Comparison of ENCODE assay signal across 8 mouse cellular contexts in the genomic region with DNA sequence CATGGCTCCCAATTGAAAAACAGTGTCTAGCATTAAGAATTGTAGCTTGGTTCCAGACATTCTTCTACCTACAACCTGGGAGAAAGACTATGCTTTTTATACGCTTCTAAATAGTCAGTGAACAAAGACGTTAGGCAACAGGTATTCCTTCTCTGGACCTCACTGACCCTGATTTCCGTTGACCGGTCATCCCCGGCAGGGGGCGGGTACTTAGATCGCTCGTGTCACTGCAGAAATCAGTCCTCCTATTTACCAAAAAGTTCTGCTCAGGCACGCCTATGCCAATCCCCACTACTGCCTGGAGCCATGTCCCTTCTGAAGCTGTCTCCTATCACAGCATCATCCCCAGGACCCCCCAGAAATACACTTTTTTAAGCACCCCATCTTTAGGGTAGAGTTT. TPM values are rescaled to one million over a fixed set of nuclear protein-coding genes. Genes with fewer than 3 reads are reported as not detected.
DNase-seq lines count a peak whose midpoint lies in the region; ATAC-seq and TF ChIP-seq lines count a peak whose summit lies in the region.

Gene Pxdc1 (minus strand): TSS at position 96 of the 400 bp plus-strand sequence.

- ATAC-seq in intestine, embryonic 14.5 days (replicated peaks; ENCODE audit: low FRiP score, low TSS enrichment, low read depth) = no peak
- ATAC-seq in neural tube, embryonic 11.5 days (ENCODE audit: insufficient read depth, low FRiP score, low TSS enrichment) = peak; percentile 5; the same call in 1 of the 2 replicates

- H3K36me3 ChIP-seq in intestine, embryonic 14.5 days (ENCODE audit: control insufficient read depth, insufficient read depth, low read length) = no peaks in the 10 kb centered on the region
- H3K36me3 ChIP-seq in liver, adult 2 months (ENCODE audit: control insufficient read depth, insufficient read depth, low read length) = no peaks in the 10 kb centered on the region
- no peaks in the 10 kb centered on the region for H3K36me3 ChIP-seq in neural tube, embryonic 11.5 days (ENCODE audit: control insufficient read depth, insufficient read depth, low read length)

- H3K4me2 ChIP-seq in intestine, embryonic 14.5 days (ENCODE audit: low read length) = peak within 1 kb of the TSS; percentile 78
- peak within 1 kb of the TSS; percentile 63 for H3K4me2 ChIP-seq in neural tube, embryonic 11.5 days (ENCODE audit: low read depth)

- H3K79me2 ChIP-seq in liver, adult 2 months (ENCODE audit: control insufficient read depth, insufficient read depth, low read length) = peaks cover 19% of the 10 kb centered on the region; the same call in 1 of the 2 replicates

- no peak for TF ChIP-seq POLR2A in liver, adult 2 months (IDR thresholded peaks at IDR 0.05; ENCODE audit: extremely low read depth, insufficient read depth, low read length)

- 5% methylated on average over 9 of the region's 9 CpGs for WGBS in intestine, embryonic 14.5 days
- WGBS in liver, adult 2 months = 6% methylated on average over 9 of the region's 9 CpGs
- 2% methylated on average over 9 of the region's 9 CpGs for WGBS in neural tube, embryonic 11.5 days

- no peak for DNase-seq in urinary bladder, adult 2 months (ENCODE audit: low spot score)
- no peak for DNase-seq in urinary bladder, postnatal 10 days (ENCODE audit: low spot score)
- DNase-seq in gastrocnemius, postnatal 10 days = peak; percentile 45
- peak; percentile 70 for DNase-seq in intestine, embryonic 14.5 days (ENCODE audit: low spot score)
- peak; percentile 86 for DNase-seq in liver, adult 2 months (ENCODE audit: extremely low read depth, low read depth, low spot score)
- peak; percentile 57 for DNase-seq in neural tube, embryonic 11.5 days (ENCODE audit: low spot score)
- DNase-seq in right cerebral cortex, adult 2 months (ENCODE audit: low spot score in 2 of 2) = no peak
- no peak for DNase-seq in thymus, postnatal 14 days

- H3K4me1 ChIP-seq in intestine, embryonic 14.5 days (replicated peaks; ENCODE audit: control insufficient read depth, insufficient read depth, low read length) = peaks cover 15% of the 10 kb centered on the region
- peaks cover 22% of the 10 kb centered on the region for H3K4me1 ChIP-seq in liver, adult 2 months (ENCODE audit: control insufficient read depth, insufficient read depth, low read length)
- H3K4me1 ChIP-seq in neural tube, embryonic 11.5 days (ENCODE audit: control insufficient read depth, insufficient read depth, low read length) = peaks cover 9% of the 10 kb centered on the region; the same call in 1 of the 2 replicates

- H3K27me3 ChIP-seq in intestine, embryonic 14.5 days (replicated peaks; ENCODE audit: control insufficient read depth, insufficient read depth, low read length) = peaks cover 22% of the 10 kb centered on the region
- no peaks in the 10 kb centered on the region for H3K27me3 ChIP-seq in liver, adult 2 months (ENCODE audit: control insufficient read depth, insufficient read depth, low read length)
- H3K27me3 ChIP-seq in neural tube, embryonic 11.5 days (ENCODE audit: control insufficient read depth, insufficient read depth, low read length) = peaks cover 29% of the 10 kb centered on the region

- H3K9me3 ChIP-seq in intestine, embryonic 14.5 days (ENCODE audit: control insufficient read depth, low read length) = no peaks in the 10 kb centered on the region
- H3K9me3 ChIP-seq in neural tube, embryonic 11.5 days (ENCODE audit: control insufficient read depth, low read length) = no peaks in the 10 kb centered on the region

- peak within 1 kb of the TSS; percentile 71 for H3K9ac ChIP-seq in intestine, embryonic 14.5 days (ENCODE audit: low read length)
- H3K9ac ChIP-seq in liver, adult 2 months (ENCODE audit: low read depth, low read length) = peak within 1 kb of the TSS; percentile 82
- H3K9ac ChIP-seq in neural tube, embryonic 11.5 days (ENCODE audit: low read length) = peak within 1 kb of the TSS; percentile 36

- peak within 1 kb of the TSS; percentile 64 for H3K27ac ChIP-seq in intestine, embryonic 14.5 days (ENCODE audit: low read depth)
- H3K27ac ChIP-seq in liver, adult 2 months (replicated peaks; ENCODE audit: insufficient read depth, low read depth, low read length) = peak within 1 kb of the TSS; percentile 82
- H3K27ac ChIP-seq in neural tube, embryonic 11.5 days (ENCODE audit: low read depth, low read length) = no peak within 1 kb of the TSS

- peak within 1 kb of the TSS; percentile 57 for H3K4me3 ChIP-seq in intestine, embryonic 14.5 days (ENCODE audit: low read depth, low read length)
- peak within 1 kb of the TSS; percentile 70 for H3K4me3 ChIP-seq in liver, adult 2 months (ENCODE audit: insufficient read depth, low read depth, low read length)
- H3K4me3 ChIP-seq in neural tube, embryonic 11.5 days (ENCODE audit: low read depth, low read length) = peak within 1 kb of the TSS; percentile 33

- peak; percentile 63 for TF ChIP-seq CTCF in liver, adult 2 months (IDR thresholded peaks at IDR 0.05; ENCODE audit: low read depth, low read length)

RNA-seq across cellular contexts. Expression of gene Pxdc1, which starts in this region (rescaled TPM):
- polyA plus RNA-seq in urinary bladder, adult 2 months (2012; rRNA removed) = 17.1 and 29.2 TPM in 2 replicates
- total RNA-seq in gastrocnemius, postnatal 10 days (2021) = 10 to 100 TPM in 1 of 2 experiments, 1 to 10 TPM in 1; 7.3 to 14.3 TPM
- polyA plus RNA-seq in intestine, embryonic 14.5 days (2014; fragmentation: Nextera tagmentation; extraction: Ambion mirVana) = 10.7 and 13.6 TPM in 2 replicates
- total RNA-seq in liver, adult 2 months (2014; rRNA removed) = 107 and 108 TPM in 2 replicates
- 93.8 and 94.1 TPM in 2 replicates for polyA plus RNA-seq in liver, adult 2 months (2012; rRNA removed)
- polyA plus RNA-seq in neural tube, embryonic 11.5 days (2014; fragmentation: Nextera tagmentation; extraction: Ambion mirVana) = 2.5 and 3.8 TPM in 2 replicates

Comparison
In these comparisons a context has a peak if more than half of its experiments do, and no peak if none do; other contexts are left out.
1. DNase-seq: peak in gastrocnemius, postnatal 10 days (single experiment), intestine, embryonic 14.5 days (single experiment), liver, adult 2 months (single experiment) and neural tube, embryonic 11.5 days (single experiment); none in urinary bladder, adult 2 months (single experiment), urinary bladder, postnatal 10 days (single experiment), right cerebral cortex, adult 2 months (0 of 2) and thymus, postnatal 14 days (single experiment).
2. Peak in every context shown above with its lines, with median percentiles within 50 percentile points of each other: H3K4me3 ChIP-seq and H3K9ac ChIP-seq.